Mouse (Mus musculus) intestine, postnatal 0 days (tissue): ENCODE measurements at regions not wholly inside any gene's neighbourhood (a gene's known extent, or its start where the extent isn't known, plus 50 kb on each side); places are given as distances from the start of the nearest gene placed in this dataset.

Source experiments
- ATAC-seq: fragments of 200-750 bp; cut with Nextera tagmentation; 2 replicates; pipeline ENCODE4 v1.8.0; 2017; ENCODE audit warnings: mild to moderate bottlenecking, moderate TSS enrichment, moderate library complexity
- H3K27ac ChIP-seq: fragments of 300-500 bp; sonication (generic); 2 replicates; pipeline ENCODE4 v1.5.1; 2014; ENCODE audit warnings: mild to moderate bottlenecking, low read depth, low read length, moderate library complexity
- H3K27me3 ChIP-seq: fragments of 300-500 bp; sonication (generic); replicated peaks from 2 replicates; pipeline ENCODE4 v1.6.1; 2014; ENCODE audit warnings: low read length, mixed read lengths; ENCODE audit not compliant: control insufficient read depth, insufficient read depth
- H3K36me3 ChIP-seq: fragments of 300-500 bp; sonication (generic); 2 replicates; pipeline ENCODE4 v1.6.1; 2014; ENCODE audit warnings: mild to moderate bottlenecking, moderate library complexity; ENCODE audit not compliant: control insufficient read depth, insufficient read depth
- H3K4me1 ChIP-seq: fragments of 300-500 bp; sonication (generic); replicated peaks from 2 replicates; pipeline ENCODE4 v1.6.1; 2014; ENCODE audit warnings: antibody characterized with exemption, low read length, mixed read lengths; ENCODE audit not compliant: control insufficient read depth, insufficient read depth
- H3K4me2 ChIP-seq: fragments of 300-500 bp; sonication (generic); replicated peaks from 2 replicates; pipeline ENCODE4 v1.6.1; 2014; ENCODE audit warnings: low read depth, mild to moderate bottlenecking, moderate library complexity
- H3K4me3 ChIP-seq: fragments of 300-500 bp; sonication (generic); 2 replicates; pipeline ENCODE4 v1.5.1; 2014; ENCODE audit warnings: low read depth, low read length
- H3K9ac ChIP-seq: fragments of 300-500 bp; sonication (generic); 2 replicates; pipeline ENCODE4 v1.6.1; 2014; ENCODE audit warnings: mild to moderate bottlenecking, low read depth, low read length
- H3K9me3 ChIP-seq: fragments of 300-500 bp; sonication (generic); 2 replicates; pipeline ENCODE4 v1.6.1; 2016; ENCODE audit warnings: mixed run types; ENCODE audit not compliant: control insufficient read depth
- CTCF ChIP-seq: sonication (generic); IDR thresholded peaks from 2 replicates; pipeline ENCODE4 v1.5.1; 2016; ENCODE audit warnings: low read depth, mild to moderate bottlenecking, control low read depth, antibody characterized with exemption, moderate library complexity
- WGBS: fragments of 180-500 bp; shearing (Covaris S2); extraction: QIAGEN DNeasy Blood & Tissue Kit; methylation state at CpG from one replicate; pipeline ENCODE4 v1.1.7; 2014; 5-methylcytosine and 5-hydroxymethylcytosine counted together

GRCm38 (mm10) chr2:19796790-19797189 is 112.8 kb upstream of the Etl4 start:
- Histone ChIP-seq H3K36me3 (no peaks in the 10 kb centered on the region), H3K9me3 (no peaks in the 10 kb centered on the region), H3K4me2 (no peak overlapping the region), H3K4me3 (no peak overlapping the region), H3K4me1 (no peaks in the 10 kb centered on the region), H3K9ac (no peak overlapping the region), H3K27ac (no peak overlapping the region), H3K27me3 (no peaks in the 10 kb centered on the region)
- no peak for TF ChIP-seq CTCF
- 18% methylated on average over 2 of the region's 2 CpGs for WGBS
- no peak for ATAC-seq
